Mouse (Mus musculus) cerebellum, adult 9-11 months (tissue): ENCODE results near the gene Csta1.

Experiments used
- DNase-seq: peaks from one replicate; pipeline ENCODE4 v3.0.0; 2022

Gene Csta1

GRCm38 (mm10) chr16:36071071-36071449, 60.0 kb downstream of the Csta1 start:
- DNase-seq, result no peak
